Mouse (Mus musculus) liver, embryonic 14.5 days (tissue): ENCODE data around the gene Pkd1l1. TPM values are rescaled to one million over a fixed set of nuclear protein-coding genes. Genes with fewer than 3 reads are reported as not detected.

Source experiments
- ATAC-seq: fragments of 200-750 bp; cut with Nextera tagmentation; 2 replicates; pipeline ENCODE4 v1.8.0; 2017; ENCODE audit warnings: moderate number of reproducible peaks, mild to moderate bottlenecking, moderate library complexity; ENCODE audit not compliant: insufficient read depth
- DNase-seq, 3 experiments: peaks; one replicate each; pipeline ENCODE4 v3.0.0-alpha.2; 2012 to 2013; ENCODE audit warnings: low read depth in 3 of 3, low spot score in 3 of 3
- H3K27ac ChIP-seq: fragments of 300-500 bp; sonication (generic); 2 replicates; pipeline ENCODE4 v1.5.1; 2014; ENCODE audit warnings: moderate library complexity, mild to moderate bottlenecking, control low read depth, inconsistent platforms
- H3K27me3 ChIP-seq: fragments of 300-500 bp; sonication (generic); 2 replicates; pipeline ENCODE4 v1.6.1; 2014; ENCODE audit warnings: mild to moderate bottlenecking, low read length, moderate library complexity; ENCODE audit not compliant: control insufficient read depth, insufficient read depth
- H3K36me3 ChIP-seq: fragments of 300-500 bp; sonication (generic); replicated peaks from 2 replicates; pipeline ENCODE4 v1.6.1; 2014; ENCODE audit warnings: low read depth; ENCODE audit not compliant: control insufficient read depth, insufficient read depth
- H3K4me1 ChIP-seq, 2 experiments: fragments of 200-500 bp in 1 of 2; fragments of 300-500 bp in 1 of 2; sonication (generic) in 1 of 2; replicated peaks; 2 replicates each; pipeline ENCODE4 v1.6.1; 2012 to 2014; ENCODE audit warnings: antibody characterized with exemption in 1 of 2, inconsistent platforms in 1 of 2, low read length in 1 of 2; ENCODE audit not compliant: control insufficient read depth in 2 of 2, insufficient read depth in 2 of 2
- H3K4me2 ChIP-seq: fragments of 300-500 bp; sonication (generic); 2 replicates; pipeline ENCODE4 v1.6.1; 2014; ENCODE audit warnings: low read depth, mild to moderate bottlenecking, control low read depth, moderate library complexity
- H3K4me3 ChIP-seq, 2 experiments: fragments of 200-500 bp in 1 of 2; fragments of 300-500 bp in 1 of 2; sonication (generic) in 1 of 2; 2 replicates each; pipeline ENCODE4 v1.5.1; 2012 to 2014; ENCODE audit warnings: low read depth in 2 of 2, low read length in 2 of 2, mild to moderate bottlenecking in 2 of 2, control low read depth in 1 of 2, inconsistent platforms in 1 of 2, moderate library complexity in 1 of 2; ENCODE audit not compliant: insufficient read depth in 1 of 2
- H3K9ac ChIP-seq: fragments of 300-500 bp; sonication (generic); replicated peaks from 2 replicates; pipeline ENCODE4 v1.6.1; 2014; ENCODE audit warnings: mild to moderate bottlenecking, control low read depth, moderate library complexity
- H3K9me3 ChIP-seq: fragments of 300-500 bp; sonication (generic); 2 replicates; pipeline ENCODE4 v1.6.1; 2016; ENCODE audit warnings: low read length, mixed read lengths; ENCODE audit not compliant: control insufficient read depth
- CTCF ChIP-seq: IDR thresholded peaks from 2 replicates; pipeline ENCODE4 v1.5.1; 2016; ENCODE audit warnings: antibody characterized with exemption, low read depth, control low read depth
- EP300 ChIP-seq: IDR thresholded peaks from 2 replicates; pipeline ENCODE4 v1.6.1; 2016; ENCODE audit warnings: antibody characterized with exemption, low read depth
- WGBS: fragments of 180-500 bp; shearing (Covaris S2); extraction: QIAGEN DNeasy Blood & Tissue Kit; methylation state at CpG from one replicate; pipeline ENCODE4 v1.1.7; 2014; ENCODE audit not compliant: insufficient replicate concordance; 5-methylcytosine and 5-hydroxymethylcytosine counted together
- polyA plus RNA-seq, 2 experiments: library from polyadenylated mRNA; depleted of rRNA in 1 of 2; stranded (reverse) in 1 of 2; unstranded in 1 of 2; fragments of >200 nt; fragmentation: Nextera tagmentation in 1 of 2; extraction: Ambion mirVana in 1 of 2; gene quantifications; 2 replicates each; pipeline versions ENCODE4 v1.2.1 to v1.2.3; 2012 to 2014

Gene Pkd1l1
- polyA plus RNA-seq, 2 experiments: 0.11 to 0.23 TPM

DNA sequence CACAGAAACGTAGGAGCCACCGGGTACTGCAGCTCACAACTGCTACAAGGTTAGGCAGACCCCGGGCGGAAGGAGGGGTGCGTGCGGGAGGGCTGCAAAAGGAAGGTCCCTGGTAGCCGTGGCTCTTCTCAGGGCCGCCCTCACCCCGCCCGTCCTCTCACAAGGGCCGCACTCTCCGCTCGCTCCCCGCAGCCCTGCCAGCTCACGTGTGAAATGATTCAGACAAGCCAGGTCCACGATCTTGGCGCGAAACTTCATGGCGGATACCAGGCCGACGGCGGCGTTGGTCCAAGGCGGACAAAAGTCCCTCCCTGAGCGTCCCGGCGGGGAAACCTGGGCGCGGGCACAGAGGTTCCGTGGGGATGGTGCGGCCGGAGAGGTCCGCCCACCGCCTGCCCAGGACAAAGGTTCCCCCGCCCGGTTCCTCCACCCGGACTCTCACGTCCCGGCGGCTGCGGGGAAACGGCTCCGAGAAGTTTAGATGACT lies 37.8 kb upstream of the Pkd1l1 start, which contains the start of gene Hus1:
TSS of gene Hus1 (minus strand) at position 339 of the 487 bp plus-strand sequence.
- H3K4me1 ChIP-seq: peaks cover 6% of the 10 kb centered on the region in 2 experiments
- DNase-seq: peak; percentile 64 to 73 (median 67)
- peak within 1 kb of the TSS; percentile 91 to 96 for H3K4me3 ChIP-seq
- under 1% methylated on average over 43 of the region's 43 CpGs for WGBS
- peak within 1 kb of the TSS; percentile 89 for H3K4me2 ChIP-seq
- ATAC-seq: peak; percentile 94
- H3K9me3 ChIP-seq: no peaks in the 10 kb centered on the region
- TF ChIP-seq EP300 (0 out of 2 replicates have a peak, but pooled peaks have one; percentile 5), CTCF (no peak)
- H3K27me3 ChIP-seq: no peaks in the 10 kb centered on the region
- H3K9ac ChIP-seq: peak within 1 kb of the TSS; percentile 94
- peak within 1 kb of the TSS; percentile 61 for H3K27ac ChIP-seq
- H3K36me3 ChIP-seq: peaks cover 12% of the 10 kb centered on the region

DNA sequence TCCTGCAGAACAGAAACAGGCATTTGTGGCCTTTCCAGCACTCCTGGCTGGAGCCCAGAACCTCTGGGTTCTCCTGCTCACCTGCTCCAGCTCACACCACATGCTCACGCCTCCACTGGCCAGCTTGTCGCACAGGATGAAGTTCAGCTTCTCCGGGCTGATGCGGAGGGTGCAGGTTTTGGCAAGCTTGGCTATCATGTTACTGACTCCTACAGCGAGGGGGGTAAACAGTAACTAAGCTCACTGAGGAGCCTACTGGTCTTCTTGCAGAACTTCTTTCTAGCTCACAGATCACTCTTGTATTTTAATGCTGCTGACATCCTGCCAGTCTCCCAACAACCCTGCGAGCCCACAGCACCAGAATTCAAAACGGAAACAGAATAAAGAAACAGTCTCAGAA lies 37.4 kb upstream of the Pkd1l1 start:
- no peak for TF ChIP-seq CTCF
- no peak for TF ChIP-seq EP300
- no peaks in the 10 kb centered on the region for H3K27me3 ChIP-seq
- WGBS: 2% methylated on average over 7 of the region's 7 CpGs
- H3K36me3 ChIP-seq: peaks cover 15% of the 10 kb centered on the region
- peak in 2 of 3 experiments; percentile 23 to 29 for DNase-seq
- H3K4me1 ChIP-seq: peaks cover 6% of the 10 kb centered on the region in 2 experiments
- H3K4me2 ChIP-seq: peak overlapping the region; percentile 89
- H3K27ac ChIP-seq: peak overlapping the region; percentile 61
- ATAC-seq: peak; percentile 61
- no peaks in the 10 kb centered on the region for H3K9me3 ChIP-seq
- peak overlapping the region; percentile 91 to 96 for H3K4me3 ChIP-seq
- peak overlapping the region; percentile 94 for H3K9ac ChIP-seq

DNA sequence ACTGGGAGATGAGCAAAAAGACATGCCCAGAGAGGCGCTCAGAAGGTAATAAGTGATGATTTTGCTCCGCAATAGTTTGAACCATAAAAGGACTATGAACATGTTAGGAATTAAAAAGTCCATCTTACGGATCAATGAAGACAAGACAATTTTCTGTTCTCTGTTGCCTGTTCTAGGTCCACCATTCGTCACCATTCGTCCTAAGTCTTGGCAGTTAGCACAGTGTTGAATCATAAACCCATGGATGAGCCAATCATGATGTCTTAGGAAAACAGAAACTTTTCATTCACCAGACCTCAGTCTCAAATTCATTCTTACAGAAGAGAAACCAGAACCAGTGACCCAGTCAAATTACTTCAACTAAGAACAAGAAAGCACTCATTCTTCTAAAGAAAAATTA lies 35.7 kb upstream of the Pkd1l1 start:
- H3K4me1 ChIP-seq: peaks cover 6% of the 10 kb centered on the region in 2 experiments
- H3K36me3 ChIP-seq: peaks cover 31% of the 10 kb centered on the region
- H3K27me3 ChIP-seq: no peaks in the 10 kb centered on the region
- no peak overlapping the region for H3K27ac ChIP-seq
- H3K4me3 ChIP-seq: no peak overlapping the region
- DNase-seq (no peak), ATAC-seq (no peak)
- H3K9ac ChIP-seq: no peak overlapping the region; the same call in 1 of the 2 replicates
- no peak overlapping the region for H3K4me2 ChIP-seq
- no peak for TF ChIP-seq CTCF
- TF ChIP-seq EP300: no peak
- H3K9me3 ChIP-seq: no peaks in the 10 kb centered on the region
- 85% methylated on average over 5 of the region's 5 CpGs for WGBS

DNA sequence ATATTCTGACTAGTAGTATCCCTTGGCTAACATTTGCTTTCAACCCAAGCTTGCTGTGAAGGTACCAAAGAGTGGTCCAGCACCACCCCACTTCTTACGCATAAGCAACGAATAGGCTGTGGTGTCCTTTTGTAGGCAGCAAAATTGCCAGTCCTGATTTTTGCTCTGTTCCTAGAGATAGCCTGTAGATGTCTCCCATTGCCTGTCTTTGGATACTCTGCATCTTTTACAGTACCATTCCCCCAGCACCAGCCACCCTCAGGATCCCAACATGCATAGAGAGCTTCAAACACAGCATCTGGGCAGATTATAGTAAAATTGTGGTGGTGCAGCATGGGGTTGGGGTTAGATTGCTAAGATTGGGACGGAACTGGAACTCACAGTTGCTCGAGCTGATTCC lies 15.0 kb upstream of the Pkd1l1 start:
- TF ChIP-seq EP300: no peak
- no peak for TF ChIP-seq CTCF
- peaks cover 0 to 7% of the 10 kb centered on the region in 2 experiments; a peak in 3 of 4 replicates for H3K4me1 ChIP-seq
- no peak for ATAC-seq
- no peak overlapping the region for H3K9ac ChIP-seq
- no peak overlapping the region for H3K4me2 ChIP-seq
- H3K9me3 ChIP-seq: no peaks in the 10 kb centered on the region
- WGBS: 55% methylated on average over 4 of the region's 4 CpGs
- H3K27ac ChIP-seq: no peak overlapping the region
- H3K27me3 ChIP-seq: no peaks in the 10 kb centered on the region
- H3K4me3 ChIP-seq: no peak overlapping the region
- H3K36me3 ChIP-seq: peaks cover 4% of the 10 kb centered on the region; the same call in 1 of the 2 replicates
- DNase-seq: no peak

DNA sequence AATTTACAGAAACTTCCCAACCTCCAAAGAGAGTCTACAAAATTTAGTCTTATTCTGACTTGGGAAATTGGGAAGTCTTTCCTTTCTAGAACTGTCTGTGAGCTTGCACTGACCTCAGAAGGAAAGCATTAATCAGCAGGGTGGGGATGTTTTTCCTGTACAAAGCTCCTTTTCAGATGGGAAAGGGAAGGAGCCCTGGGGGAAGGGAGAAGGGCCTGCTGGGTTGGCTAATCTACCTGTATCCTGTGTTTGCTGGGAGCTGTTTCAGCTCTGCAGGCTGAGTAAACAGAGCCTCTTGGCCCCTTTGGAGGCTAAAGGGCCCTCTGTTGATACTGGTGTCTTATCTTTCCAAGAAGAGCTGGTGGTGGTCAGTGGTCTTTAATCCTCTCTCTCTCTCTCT lies 13.0 kb upstream of the Pkd1l1 start:
- H3K4me1 ChIP-seq: peaks cover 0 to 7% of the 10 kb centered on the region in 2 experiments; a peak in 3 of 4 replicates
- H3K4me3 ChIP-seq: no peak overlapping the region
- no peaks in the 10 kb centered on the region for H3K27me3 ChIP-seq
- H3K36me3 ChIP-seq: no peaks in the 10 kb centered on the region
- H3K9ac ChIP-seq: no peak overlapping the region
- no peak overlapping the region for H3K27ac ChIP-seq
- H3K4me2 ChIP-seq: no peak overlapping the region
- no peak for ATAC-seq
- no peaks in the 10 kb centered on the region for H3K9me3 ChIP-seq
- no peak for TF ChIP-seq CTCF
- TF ChIP-seq EP300: no peak
- DNase-seq: no peak
